Mouse (Mus musculus): Measurements from ENCODE around the gene Phyh.
A peak's percentile ranks its signal among the peaks of the same experiment; 100 is the strongest.
"Not testable (repeated sequence)": the region's sequence is repeated elsewhere in the genome, so short reads cannot be mapped to it uniquely, and the experiment has no call there.

Phyh gene

GRCm38 (mm10) chr2:4917326-4918021, 1.3 kb upstream of the Phyh start:
- DNase-seq (ENCODE audit: low spot score) = peak; percentile 40

GRCm38 (mm10) chr2:4921019-4921418, 2.2 kb downstream of the Phyh start:
- DNase-seq (ENCODE audit: low spot score) = no peak

GRCm38 (mm10) chr2:4922476-4923164, 3.8 kb downstream of the Phyh start:
- no peak for DNase-seq (ENCODE audit: low spot score)

- DNase-seq (ENCODE audit: low spot score) = no peak
Observed at GRCm38 (mm10) chr2:4927391-4927790, 8.6 kb downstream of the Phyh start.

GRCm38 (mm10) chr2:4929230-4929629, 10.4 kb downstream of the Phyh start:
- DNase-seq (ENCODE audit: low spot score) = no peak

- no peak for DNase-seq (ENCODE audit: low spot score)
Observed at GRCm38 (mm10) chr2:4934516-4934915, 15.7 kb downstream of the Phyh start.

- no peak for DNase-seq (ENCODE audit: low spot score)
Observed at GRCm38 (mm10) chr2:4937931-4938330, 19.1 kb downstream of the Phyh start.

- DNase-seq (ENCODE audit: low spot score) = no peak
Observed at GRCm38 (mm10) chr2:4940861-4941260, 22.0 kb downstream of the Phyh start.

- not testable (repeated sequence) for DNase-seq (ENCODE audit: low spot score)
Observed at GRCm38 (mm10) chr2:4949691-4950090, 30.9 kb downstream of the Phyh start.

GRCm38 (mm10) chr2:4950986-4951385, 32.2 kb downstream of the Phyh start:
- no peak for DNase-seq (ENCODE audit: low spot score)

- DNase-seq (ENCODE audit: low spot score) = no peak
Observed at GRCm38 (mm10) chr2:4954216-4954760, 35.5 kb downstream of the Phyh start.

- no peak for DNase-seq (ENCODE audit: low spot score)
Observed at GRCm38 (mm10) chr2:4958039-4958438, 39.2 kb downstream of the Phyh start.

- no peak for DNase-seq (ENCODE audit: low spot score)
Observed at GRCm38 (mm10) chr2:4967806-4968205, 49.0 kb downstream of the Phyh start.

- DNase-seq (ENCODE audit: low spot score) = no peak
Observed at GRCm38 (mm10) chr2:4969083-4969482, 50.3 kb downstream of the Phyh start.

- no peak for DNase-seq (ENCODE audit: low spot score)
Observed at GRCm38 (mm10) chr2:4975807-4976206, 57.0 kb downstream of the Phyh start, which contains the start of gene Ucma. Ucma (plus strand) TSS chr2:4976122.

GRCm38 (mm10) chr2:4978091-4978490, 59.3 kb downstream of the Phyh start:
- no peak for DNase-seq (ENCODE audit: low spot score)

GRCm38 (mm10) chr2:4983987-4984386, 65.2 kb downstream of the Phyh start:
- DNase-seq (ENCODE audit: low spot score) = no peak

GRCm38 (mm10) chr2:4985000-4985399, 66.2 kb downstream of the Phyh start:
- DNase-seq (ENCODE audit: low spot score) = no peak

- no peak for DNase-seq (ENCODE audit: low spot score)
Observed at GRCm38 (mm10) chr2:4986798-4987197, 68.0 kb downstream of the Phyh start.

GRCm38 (mm10) chr2:4987388-4988180, 68.8 kb downstream of the Phyh start:
- DNase-seq (ENCODE audit: low spot score) = no peak
